Mouse (Mus musculus) CH12.LX (cell line): ENCODE measurements around the gene Smarca4. TPM values are rescaled to one million over a fixed set of nuclear protein-coding genes. Genes with fewer than 3 reads are reported as not detected.
A peak's percentile ranks its signal among the peaks of the same experiment; 100 is the strongest.

Experiments
- DNase-seq: peaks from one replicate; pipeline ENCODE4 v3.0.0-alpha.2; 2013; ENCODE audit errors: extremely low read depth
- H3K27ac ChIP-seq: 2 replicates; pipeline ENCODE4 v1.5.1; 2012; ENCODE audit warnings: low read depth, mild to moderate bottlenecking, control low read depth, moderate library complexity; ENCODE audit not compliant: insufficient read depth
- H3K27me3 ChIP-seq: replicated peaks from 2 replicates; pipeline ENCODE3; 2012; ENCODE audit warnings: inconsistent platforms
- H3K36me3 ChIP-seq, 2 experiments: replicated peaks in 1 of 2; 2 replicates each; pipeline versions ENCODE3 to v1.6.1; 2012; ENCODE audit warnings: inconsistent platforms in 1 of 2, low read length in 1 of 2, mild to moderate bottlenecking in 1 of 2, mixed read lengths in 1 of 2, moderate library complexity in 1 of 2; ENCODE audit not compliant: control insufficient read depth in 1 of 2, insufficient read depth in 1 of 2
- H3K4me1 ChIP-seq, 2 experiments: 2 replicates each; pipeline ENCODE4 v1.6.1; 2012; ENCODE audit warnings: inconsistent platforms in 1 of 2, moderate library complexity in 1 of 2; ENCODE audit not compliant: insufficient read depth in 2 of 2, control insufficient read depth in 1 of 2
- H3K4me2 ChIP-seq: 2 replicates; pipeline ENCODE4 v1.6.1; 2012; ENCODE audit warnings: low read depth, mild to moderate bottlenecking, control low read depth; ENCODE audit not compliant: poor library complexity, insufficient read depth, severe bottlenecking
- H3K4me3 ChIP-seq, 3 experiments: fragments of 150-350 bp in 1 of 3; sonication (generic) in 1 of 3; replicated peaks in 1 of 3; 2 replicates each; pipeline versions ENCODE3 to v1.5.1; 2011 to 2012; ENCODE audit warnings: low read depth in 2 of 3, low read length in 2 of 3, mild to moderate bottlenecking in 2 of 3, moderate library complexity in 2 of 3, control low read depth in 1 of 3, improper control_type of control experiment in 1 of 3, inconsistent platforms in 1 of 3, mixed read lengths in 1 of 3; ENCODE audit not compliant: poor library complexity in 1 of 3
- H3K79me2 ChIP-seq: replicated peaks from 2 replicates; pipeline ENCODE4 v1.6.1; 2012; ENCODE audit warnings: mild to moderate bottlenecking, moderate library complexity; ENCODE audit not compliant: control insufficient read depth, poor library complexity, insufficient read depth, severe bottlenecking; ENCODE audit errors: extremely low read depth
- H3K9ac ChIP-seq: 2 replicates; pipeline ENCODE4 v1.6.1; 2012; ENCODE audit warnings: low read depth, mild to moderate bottlenecking, control low read depth, moderate library complexity; ENCODE audit not compliant: insufficient read depth
- H3K9me3 ChIP-seq: replicated peaks from 2 replicates; pipeline ENCODE3; 2012; ENCODE audit warnings: low read length, inconsistent platforms, mixed read lengths
- CHD1 ChIP-seq: IDR thresholded peaks from 2 replicates; pipeline ENCODE4 v1.6.1; 2012; ENCODE audit warnings: low read depth, low read length, improper control_type of control experiment, inconsistent platforms
- CHD2 ChIP-seq: IDR thresholded peaks from 2 replicates; pipeline ENCODE4 v1.6.1; 2011; ENCODE audit warnings: low read length, improper control_type of control experiment
- ELF1 ChIP-seq: IDR thresholded peaks from 2 replicates; pipeline ENCODE4 v1.6.1; 2014; ENCODE audit warnings: low read depth, mild to moderate bottlenecking, inconsistent platforms, low read length, improper control_type of control experiment
- GABPA ChIP-seq: IDR thresholded peaks from 2 replicates; pipeline ENCODE4 v1.6.1; 2012; ENCODE audit warnings: low read depth, low read length, improper control_type of control experiment, inconsistent platforms; ENCODE audit not compliant: insufficient replicate concordance
- HCFC1 ChIP-seq: IDR thresholded peaks from 2 replicates; pipeline ENCODE4 v1.6.1; 2012; ENCODE audit warnings: low read depth, mild to moderate bottlenecking, inconsistent platforms, low read length, improper control_type of control experiment
- IRF4 ChIP-seq: IDR thresholded peaks from 2 replicates; pipeline ENCODE4 v1.6.1; 2014; ENCODE audit warnings: low read depth, mild to moderate bottlenecking, inconsistent platforms, low read length, improper control_type of control experiment
- JUN ChIP-seq: IDR thresholded peaks from 2 replicates; pipeline ENCODE4 v1.6.1; 2011; ENCODE audit warnings: low read depth, mild to moderate bottlenecking, low read length, improper control_type of control experiment, moderate library complexity; ENCODE audit not compliant: insufficient read depth
- JUND ChIP-seq: conservative IDR thresholded peaks from 2 replicates; pipeline ENCODE4 v1.6.1; 2011; ENCODE audit warnings: low read depth, low read length, improper control_type of control experiment
- KAT2A ChIP-seq: IDR thresholded peaks from 2 replicates; pipeline ENCODE4 v1.6.1; 2012; ENCODE audit warnings: low read length, improper control_type of control experiment, inconsistent platforms; ENCODE audit not compliant: insufficient replicate concordance
- MAX ChIP-seq: IDR thresholded peaks from 2 replicates; pipeline ENCODE4 v1.6.1; 2011; ENCODE audit warnings: low read length, improper control_type of control experiment
- MEF2A ChIP-seq: IDR thresholded peaks from 2 replicates; pipeline ENCODE4 v1.6.1; 2014; ENCODE audit warnings: low read depth, mild to moderate bottlenecking, inconsistent platforms, low read length, improper control_type of control experiment, borderline replicate concordance
- MXI1 ChIP-seq: IDR thresholded peaks from 2 replicates; pipeline ENCODE4 v1.6.1; 2011; ENCODE audit warnings: mild to moderate bottlenecking, low read depth, low read length, improper control_type of control experiment
- MYC ChIP-seq: IDR thresholded peaks from 2 replicates; pipeline ENCODE4 v1.6.1; 2011; ENCODE audit warnings: low read depth, mild to moderate bottlenecking, improper control_type of control experiment, low read length
- NELFE ChIP-seq: IDR thresholded peaks from 2 replicates; pipeline ENCODE4 v1.6.1; 2011; ENCODE audit warnings: low read depth, low read length, improper control_type of control experiment
- PAX5 ChIP-seq: IDR thresholded peaks from 2 replicates; pipeline ENCODE4 v1.6.1; 2012; ENCODE audit warnings: low read length, inconsistent platforms, mixed read lengths
- POLR2A ChIP-seq: IDR thresholded peaks from 2 replicates; pipeline ENCODE4 v1.6.1; 2011; ENCODE audit warnings: low read depth, mild to moderate bottlenecking, improper control_type of control experiment, low read length
- POLR2AphosphoS2 ChIP-seq: IDR thresholded peaks from 2 replicates; pipeline ENCODE4 v1.6.1; 2011; ENCODE audit warnings: low read depth, low read length, improper control_type of control experiment
- RAD21 ChIP-seq: IDR thresholded peaks from 2 replicates; pipeline ENCODE4 v1.6.1; 2011; ENCODE audit warnings: low read depth, mild to moderate bottlenecking, low read length, improper control_type of control experiment, moderate library complexity
- SIN3A ChIP-seq: IDR thresholded peaks from 2 replicates; pipeline ENCODE4 v1.6.1; 2012; ENCODE audit warnings: low read length, improper control_type of control experiment, inconsistent platforms
- TCF12 ChIP-seq: IDR thresholded peaks from 2 replicates; pipeline ENCODE4 v1.6.1; 2014; ENCODE audit warnings: low read depth, mild to moderate bottlenecking, inconsistent platforms, low read length, improper control_type of control experiment
- UBTF ChIP-seq: IDR thresholded peaks from 2 replicates; pipeline ENCODE4 v1.6.1; 2012; ENCODE audit warnings: low read depth, mild to moderate bottlenecking, inconsistent platforms, low read length, improper control_type of control experiment, moderate library complexity
- USF1 ChIP-seq: IDR thresholded peaks from 2 replicates; pipeline ENCODE4 v1.6.1; 2014; ENCODE audit warnings: low read depth, mild to moderate bottlenecking, inconsistent platforms, low read length, improper control_type of control experiment
- USF2 ChIP-seq: conservative IDR thresholded peaks from 2 replicates; pipeline ENCODE4 v1.6.1; 2011; ENCODE audit warnings: low read depth, low read length, improper control_type of control experiment
- ZC3H11A ChIP-seq: IDR thresholded peaks from 2 replicates; pipeline ENCODE4 v1.6.1; 2012; ENCODE audit warnings: low read depth, mild to moderate bottlenecking, inconsistent platforms, low read length, improper control_type of control experiment
- ZMIZ1 ChIP-seq: IDR thresholded peaks from 2 replicates; pipeline ENCODE4 v1.6.1; 2012; ENCODE audit warnings: low read depth, mild to moderate bottlenecking, inconsistent platforms, low read length, improper control_type of control experiment
- ZNF384 ChIP-seq: IDR thresholded peaks from 2 replicates; pipeline ENCODE4 v1.6.1; 2012; ENCODE audit warnings: low read depth, low read length, improper control_type of control experiment, inconsistent platforms
- dilution Hi-C: fragments of 300-500 bp; cut with MboI; formaldehyde crosslinking; loops from 2 replicates; pipeline ENCODE4 v1.14.3; 2020; ENCODE audit warnings: low sequenced_read_pairs; ENCODE audit not compliant: extremely low pct_unique_long_range_greater_than_20kb, extremely low pct_ligation_motif_present
- in situ Hi-C: fragments of 300-500 bp; cut with MboI; formaldehyde crosslinking; loops from 3 replicates; pipeline ENCODE4 v1.14.3; 2019; ENCODE audit warnings: low sequenced_read_pairs, low pct_ligation_motif_present, low pct_unique_long_range_greater_than_20kb, mixed read lengths
- polyA plus RNA-seq: library from polyadenylated mRNA; unstranded; fragments of >175 nt; gene quantifications from 2 replicates; pipeline ENCODE4 v1.2.1, GENCODE M21; 2012; ENCODE audit warnings: low read depth; ENCODE audit not compliant: insufficient read length
- total RNA-seq, 2 experiments: library from RNA; depleted of rRNA; stranded (reverse); fragments of 300-350 nt in 1 of 2; fragments of >200 nt in 1 of 2; gene quantifications; 2 replicates each; pipeline ENCODE4 v1.2.3; 2012 to 2014

The Smarca4 gene
- total and polyA plus RNA-seq, 3 experiments, result 33.8 to 86.2 (median 74.3) TPM

DNA sequence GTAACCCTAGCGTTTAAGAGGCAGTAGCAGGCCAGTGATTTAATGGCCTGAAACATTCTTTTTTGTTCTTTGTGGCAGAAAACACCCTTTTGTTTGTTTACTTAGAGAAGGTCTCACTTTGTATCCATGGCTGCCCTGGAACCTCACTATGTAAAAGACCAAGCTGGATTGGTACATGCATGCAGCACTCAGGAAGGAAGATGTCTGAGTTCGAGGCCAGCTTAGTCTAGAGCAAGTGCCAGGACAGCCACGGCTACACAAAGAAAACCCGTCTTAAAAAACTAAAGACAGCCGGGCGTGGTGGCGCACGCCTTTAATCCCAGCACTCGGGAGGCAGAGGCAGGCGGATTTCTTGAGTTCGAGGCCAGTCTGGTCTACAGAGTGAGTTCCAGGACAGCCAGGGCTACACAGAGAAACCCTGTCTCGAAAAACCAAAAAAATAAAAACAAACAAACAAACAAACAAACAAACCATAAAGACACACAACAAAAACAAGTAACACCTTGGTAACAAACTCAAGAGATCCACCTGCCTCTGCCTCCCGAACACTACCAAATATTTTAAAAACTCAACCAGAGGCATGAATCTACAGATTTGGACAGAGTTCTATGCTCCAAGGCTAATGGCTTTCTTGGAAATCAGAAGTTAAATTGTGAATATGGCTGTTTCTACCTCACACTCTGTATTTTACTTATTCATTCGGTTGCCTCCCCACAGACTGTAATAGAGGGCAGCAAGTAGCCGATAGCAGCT lies 929 bp upstream of the Smarca4 start:
- peaks cover 34% of the 10 kb centered on the region for H3K79me2 ChIP-seq
- no peaks in the 10 kb centered on the region for H3K9me3 ChIP-seq
- peaks cover 11 to 29% of the 10 kb centered on the region in 2 experiments for H3K4me1 ChIP-seq
- DNase-seq, result no peak
- dilution Hi-C loops (no loop called here), in situ Hi-C loops (no loop called here)
- peak overlapping the region; percentile 81 for H3K4me2 ChIP-seq
- H3K27ac ChIP-seq, result peak overlapping the region; percentile 17; the same call in 1 of the 2 replicates
- H3K9ac ChIP-seq, result peak overlapping the region; percentile 54
- H3K4me3 ChIP-seq, result peak overlapping the region; percentile 61 to 86 (median 73)
- H3K27me3 ChIP-seq, result no peaks in the 10 kb centered on the region
- peaks cover 0 to 12% of the 10 kb centered on the region in 2 experiments for H3K36me3 ChIP-seq
- no peak for TF ChIP-seq ZMIZ1
- peak; percentile 66; the same call in 1 of the 2 replicates for TF ChIP-seq CHD1
- TF ChIP-seq MAX, result peak; percentile 10; the same call in 1 of the 2 replicates

DNA sequence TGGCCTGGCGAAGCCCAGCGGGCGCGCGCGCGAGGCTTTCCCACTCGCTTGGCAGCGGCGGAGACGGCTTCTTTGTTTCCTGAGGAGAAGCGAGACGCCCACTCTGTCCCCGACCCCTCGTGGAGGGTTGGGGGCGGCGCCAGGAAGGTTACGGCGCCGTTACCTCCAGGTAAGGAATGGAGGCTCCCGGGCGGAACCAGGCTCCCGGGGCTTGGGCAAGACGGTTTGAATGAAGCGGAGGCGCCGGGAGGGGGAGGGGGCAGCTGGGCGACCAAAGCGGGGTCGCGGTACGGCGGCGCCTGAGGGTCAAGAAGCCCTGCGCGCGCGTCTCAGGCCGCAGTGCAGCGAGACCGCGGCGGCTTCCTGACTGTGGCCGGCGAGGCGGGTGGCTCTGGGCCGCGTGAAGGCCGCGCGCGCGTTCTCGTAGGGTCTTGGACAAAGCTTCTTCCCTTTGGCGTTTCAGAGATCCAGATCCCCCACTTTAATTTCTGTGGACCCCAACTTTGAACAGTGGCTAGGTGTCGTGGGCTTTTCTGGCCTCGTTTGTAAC lies 338 bp downstream of the Smarca4 start:
- H3K4me1 ChIP-seq, result peaks cover 4 to 26% of the 10 kb centered on the region in 2 experiments
- in situ Hi-C loops (no loop called here), dilution Hi-C loops (no loop called here)
- H3K27ac ChIP-seq, result peak overlapping the region; percentile 64
- H3K4me2 ChIP-seq, result 0 out of 2 replicates have a peak overlapping the region, but pooled peaks have one; percentile 8
- 0 out of 2 replicates have a peak, but pooled peaks have one; percentile 48 for TF ChIP-seq ZMIZ1
- TF ChIP-seq USF2, result no peak
- peak; percentile 72 for TF ChIP-seq CHD2
- no peak for TF ChIP-seq JUND
- TF ChIP-seq MAX, result peak; percentile 64; the same call in 1 of the 2 replicates
- TF ChIP-seq JUN, result no peak
- peak; percentile 29; the same call in 1 of the 2 replicates for TF ChIP-seq IRF4
- TF ChIP-seq RAD21, result no peak
- no peak for TF ChIP-seq UBTF
- TF ChIP-seq POLR2AphosphoS2, result no peak
- TF ChIP-seq POLR2A, result peak; percentile 53; the same call in 1 of the 2 replicates
- no peak; the same call in 1 of the 2 replicates for TF ChIP-seq GABPA
- TF ChIP-seq MYC, result peak; percentile 30; the same call in 1 of the 2 replicates
- TF ChIP-seq ZNF384, result no peak
- TF ChIP-seq NELFE, result peak; percentile 61
- no peak for TF ChIP-seq KAT2A
- peak; percentile 73 for TF ChIP-seq HCFC1
- TF ChIP-seq SIN3A, result peak; percentile 53; the same call in 1 of the 2 replicates
- TF ChIP-seq USF1, result no peak
- peak; percentile 74; the same call in 1 of the 2 replicates for TF ChIP-seq ELF1
- no peak for TF ChIP-seq ZC3H11A
- TF ChIP-seq MXI1, result peak; percentile 53; the same call in 1 of the 2 replicates
- TF ChIP-seq MEF2A, result peak; percentile 25; the same call in 1 of the 2 replicates
- peak; percentile 60 for TF ChIP-seq TCF12
- no peak for TF ChIP-seq PAX5
- no peaks in the 10 kb centered on the region for H3K9me3 ChIP-seq
- H3K79me2 ChIP-seq, result peaks cover 47% of the 10 kb centered on the region
- peak; percentile 72 for DNase-seq
- H3K27me3 ChIP-seq, result no peaks in the 10 kb centered on the region
- H3K9ac ChIP-seq, result peak overlapping the region; percentile 80
- H3K36me3 ChIP-seq, result peaks cover 0 to 14% of the 10 kb centered on the region in 2 experiments
- peak overlapping the region; percentile 74 to 95 (median 79) for H3K4me3 ChIP-seq
